Mouse (Mus musculus): ENCODE measurements around the gene Tbx4. TPM values are rescaled to one million over a fixed set of nuclear protein-coding genes. Genes with fewer than 3 reads are reported as not detected.
A peak's percentile ranks its signal among the peaks of the same experiment; 100 is the strongest.

Tbx4 gene
- total and polyA plus RNA-seq, 3 experiments, result not detected

DNA sequence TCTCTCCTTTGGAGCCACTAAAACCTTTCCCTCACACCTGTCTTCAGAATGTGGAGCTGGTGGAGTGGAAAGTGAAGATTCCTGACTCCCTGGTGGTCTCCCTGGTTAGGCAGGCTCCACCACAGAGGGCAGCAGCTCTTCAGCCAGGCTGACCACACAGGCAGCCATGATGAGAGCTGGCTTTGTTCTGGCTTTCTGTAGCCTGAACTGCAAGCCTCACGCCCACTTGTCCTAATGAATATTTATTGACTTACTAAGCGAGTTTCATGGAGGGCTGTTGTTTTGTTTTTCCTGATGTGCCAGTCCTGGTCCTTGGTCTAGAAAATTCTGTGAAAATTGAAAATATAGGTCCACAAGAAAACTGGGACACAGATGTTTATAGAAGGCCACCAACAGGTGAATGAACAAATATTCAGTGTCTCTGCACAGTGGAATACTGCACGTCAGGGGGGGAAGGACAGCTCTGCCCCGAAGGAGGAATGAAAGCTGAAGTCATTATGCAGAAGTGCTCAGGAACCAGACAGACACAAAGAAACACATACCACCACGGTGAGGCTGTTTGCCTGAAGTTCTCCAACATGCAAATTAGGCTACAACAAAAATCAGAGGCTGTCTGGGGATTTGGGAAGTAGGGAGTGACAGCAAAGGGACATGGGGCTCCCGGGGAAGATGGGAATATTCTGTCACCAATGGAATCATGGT lies 28.1 kb upstream of the Tbx4 start:
- dilution Hi-C loops (cut with MboI; ENCODE audit: extremely low pct_ligation_motif_present, extremely low pct_unique_long_range_greater_than_20kb, low sequenced_read_pairs), result no loop called here
- Histone ChIP-seq H3K27ac (ENCODE audit: insufficient read depth, low read depth) (no peak overlapping the region), H3K79me2 (replicated peaks; ENCODE audit: control insufficient read depth, extremely low read depth, insufficient read depth, poor library complexity, severe bottlenecking) (no peaks in the 10 kb centered on the region), H3K9me3 (replicated peaks; ENCODE audit: low read length) (no peaks in the 10 kb centered on the region), H3K4me1 (ENCODE audit: control insufficient read depth in 1 of 2, insufficient read depth in 2 of 2) (peaks cover 0 to 6% of the 10 kb centered on the region in 2 experiments; a peak in 1 of 4 replicates), H3K36me3 (replicated peaks in 1 of 2; ENCODE audit: control insufficient read depth in 1 of 2, insufficient read depth in 1 of 2, low read length in 1 of 2) (no peaks in the 10 kb centered on the region), H3K4me2 (ENCODE audit: insufficient read depth, low read depth, poor library complexity, severe bottlenecking) (peak overlapping the region; percentile 37; the same call in 1 of the 2 replicates), H3K9ac (ENCODE audit: insufficient read depth, low read depth) (no peak overlapping the region), H3K27me3 (replicated peaks) (no peaks in the 10 kb centered on the region), H3K4me3 (replicated peaks in 1 of 3; ENCODE audit: low read depth in 2 of 3, low read length in 2 of 3, poor library complexity in 1 of 3) (no peak overlapping the region)
- TF ChIP-seq CHD2 (IDR thresholded peaks at IDR 0.05; ENCODE audit: low read length) (no peak), SMC3 (IDR thresholded peaks at IDR 0.05; ENCODE audit: low read depth, low read length) (no peak), EP300 (IDR thresholded peaks at IDR 0.05; ENCODE audit: low read length) (no peak), MEF2A (IDR thresholded peaks at IDR 0.05; ENCODE audit: borderline replicate concordance, low read depth, low read length) (no peak), POLR2AphosphoS2 (IDR thresholded peaks at IDR 0.05; ENCODE audit: low read depth, low read length) (no peak), MXI1 (IDR thresholded peaks at IDR 0.05; ENCODE audit: low read depth, low read length) (no peak)
- in situ Hi-C loops (cut with MboI; ENCODE audit: low pct_ligation_motif_present, low pct_unique_long_range_greater_than_20kb, low sequenced_read_pairs), result loop anchor here (10.0 kb wide), 1 partner anchor 307 kb away; no protein-coding TSS in a partner anchor
- no peak for DNase-seq (ENCODE audit: extremely low read depth)

DNA sequence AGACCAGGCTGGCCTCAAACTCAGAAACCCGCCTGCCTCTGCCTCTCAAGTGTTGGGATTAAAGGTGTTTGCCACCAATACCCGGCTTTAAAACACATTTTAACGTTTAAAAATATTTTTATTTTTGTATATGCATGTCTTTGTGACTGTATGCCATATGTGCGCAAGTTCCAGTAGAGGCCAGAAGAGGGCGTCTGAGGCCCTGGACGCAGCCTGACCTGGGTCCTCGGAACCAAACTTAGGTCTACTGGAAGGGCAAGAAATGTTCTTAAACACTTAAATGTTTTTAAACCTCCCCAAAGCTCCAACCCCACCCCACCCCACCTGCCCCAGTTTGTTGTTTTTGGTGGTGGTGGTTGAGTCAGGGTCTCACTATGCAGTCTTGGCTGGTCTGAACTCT lies 21.9 kb upstream of the Tbx4 start:
- Histone ChIP-seq H3K36me3 (replicated peaks in 1 of 2; ENCODE audit: control insufficient read depth in 1 of 2, insufficient read depth in 1 of 2, low read length in 1 of 2) (no peaks in the 10 kb centered on the region), H3K4me2 (ENCODE audit: insufficient read depth, low read depth, poor library complexity, severe bottlenecking) (no peak overlapping the region), H3K27me3 (replicated peaks) (peaks cover 2% of the 10 kb centered on the region), H3K4me1 (ENCODE audit: control insufficient read depth in 1 of 2, insufficient read depth in 2 of 2) (no peaks in the 10 kb centered on the region), H3K79me2 (replicated peaks; ENCODE audit: control insufficient read depth, extremely low read depth, insufficient read depth, poor library complexity, severe bottlenecking) (no peaks in the 10 kb centered on the region), H3K27ac (ENCODE audit: insufficient read depth, low read depth) (no peak overlapping the region), H3K9me3 (replicated peaks; ENCODE audit: low read length) (no peaks in the 10 kb centered on the region), H3K4me3 (replicated peaks in 1 of 3; ENCODE audit: low read depth in 2 of 3, low read length in 2 of 3, poor library complexity in 1 of 3) (no peak overlapping the region), H3K9ac (ENCODE audit: insufficient read depth, low read depth) (no peak overlapping the region)
- peak; percentile 45 for DNase-seq (ENCODE audit: extremely low read depth)
- dilution Hi-C loops (cut with MboI; ENCODE audit: extremely low pct_ligation_motif_present, extremely low pct_unique_long_range_greater_than_20kb, low sequenced_read_pairs), result no loop called here
- TF ChIP-seq CTCF (conservative IDR thresholded peaks at IDR 0.05 in 1 of 2, IDR thresholded peaks at IDR 0.05 in 1 of 2; ENCODE audit: low read depth in 2 of 2, low read length in 2 of 2) (peak; percentile 60 to 83), MEF2A (IDR thresholded peaks at IDR 0.05; ENCODE audit: borderline replicate concordance, low read depth, low read length) (no peak), ZNF384 (IDR thresholded peaks at IDR 0.05; ENCODE audit: low read depth, low read length) (no peak), CHD1 (IDR thresholded peaks at IDR 0.05; ENCODE audit: low read depth, low read length) (no peak), USF2 (conservative IDR thresholded peaks at IDR 0.05; ENCODE audit: low read depth, low read length) (no peak), UBTF (IDR thresholded peaks at IDR 0.05; ENCODE audit: low read depth, low read length) (no peak), IRF4 (IDR thresholded peaks at IDR 0.05; ENCODE audit: low read depth, low read length) (no peak), MYC (IDR thresholded peaks at IDR 0.05; ENCODE audit: low read depth, low read length) (no peak), KAT2A (IDR thresholded peaks at IDR 0.05; ENCODE audit: insufficient replicate concordance, low read length) (no peak), ZC3H11A (IDR thresholded peaks at IDR 0.05; ENCODE audit: low read depth, low read length) (peak; percentile 57; the same call in 1 of the 2 replicates), RAD21 (IDR thresholded peaks at IDR 0.05; ENCODE audit: low read depth, low read length) (peak; percentile 76), SIN3A (IDR thresholded peaks at IDR 0.05; ENCODE audit: low read length) (no peak), NRF1 (IDR thresholded peaks at IDR 0.05; ENCODE audit: low read depth, low read length) (no peak), MXI1 (IDR thresholded peaks at IDR 0.05; ENCODE audit: low read depth, low read length) (no peak), HCFC1 (IDR thresholded peaks at IDR 0.05; ENCODE audit: low read depth, low read length) (no peak), TCF12 (IDR thresholded peaks at IDR 0.05; ENCODE audit: low read depth, low read length) (no peak), POLR2A (IDR thresholded peaks at IDR 0.05; ENCODE audit: low read depth, low read length) (no peak), MAX (IDR thresholded peaks at IDR 0.05; ENCODE audit: low read length) (no peak), SMC3 (IDR thresholded peaks at IDR 0.05; ENCODE audit: low read depth, low read length) (peak; percentile 92), JUND (conservative IDR thresholded peaks at IDR 0.05; ENCODE audit: low read depth, low read length) (no peak), ELF1 (IDR thresholded peaks at IDR 0.05; ENCODE audit: low read depth, low read length) (no peak), MAZ (IDR thresholded peaks at IDR 0.05; ENCODE audit: low read depth, low read length) (no peak), NELFE (IDR thresholded peaks at IDR 0.05; ENCODE audit: low read depth, low read length) (peak; percentile 20; the same call in 1 of the 2 replicates), CHD2 (IDR thresholded peaks at IDR 0.05; ENCODE audit: low read length) (no peak)
- in situ Hi-C loops (cut with MboI; ENCODE audit: low pct_ligation_motif_present, low pct_unique_long_range_greater_than_20kb, low sequenced_read_pairs), result loop anchor here (5.0 kb wide), 1 partner anchor 38 kb away; no protein-coding TSS in a partner anchor
